Comparison of ENCODE assay signal across 8 mouse cellular contexts in genomic region chr8:111056691-111057293, GRCm38 (mm10). TPM values are rescaled to one million over a fixed set of nuclear protein-coding genes. Genes with fewer than 3 reads are reported as not detected.
DNase-seq lines count a peak whose midpoint lies in the region; ATAC-seq and TF ChIP-seq lines count a peak whose summit lies in the region.

No protein-coding gene starts in this region.

- under 1% methylated on average over 60 of the region's 63 CpGs for WGBS in embryonic facial prominence, embryonic 11.5 days
- under 1% methylated on average over 56 of the region's 63 CpGs for WGBS in heart, embryonic 15.5 days
- under 1% methylated on average over 59 of the region's 63 CpGs for WGBS in lung, embryonic 14.5 days

- H3K36me3 ChIP-seq in embryonic facial prominence, embryonic 11.5 days (replicated peaks; ENCODE audit: control insufficient read depth, insufficient read depth, low read depth, low read length): peaks cover 15% of the 10 kb centered on the region
- peaks cover 36% of the 10 kb centered on the region for H3K36me3 ChIP-seq in heart, embryonic 15.5 days
- H3K36me3 ChIP-seq in lung, embryonic 14.5 days (ENCODE audit: insufficient read depth): peaks cover 54% of the 10 kb centered on the region

- TF ChIP-seq CTCF in lung, embryonic 14.5 days (IDR thresholded peaks at IDR 0.05; ENCODE audit: low read depth): no peak

- no peaks in the 10 kb centered on the region for H3K4me1 ChIP-seq in embryonic facial prominence, embryonic 11.5 days (ENCODE audit: control insufficient read depth, insufficient read depth, low read length)
- peaks cover 27% of the 10 kb centered on the region for H3K4me1 ChIP-seq in heart, embryonic 15.5 days (replicated peaks)
- no peaks in the 10 kb centered on the region; the same call in 1 of the 2 replicates for H3K4me1 ChIP-seq in lung, embryonic 14.5 days (ENCODE audit: insufficient read depth)

- H3K9me3 ChIP-seq in embryonic facial prominence, embryonic 11.5 days (replicated peaks; ENCODE audit: control insufficient read depth, low read length): no peaks in the 10 kb centered on the region
- H3K9me3 ChIP-seq in heart, embryonic 15.5 days (replicated peaks): no peaks in the 10 kb centered on the region
- H3K9me3 ChIP-seq in lung, embryonic 14.5 days (ENCODE audit: low read depth, low read length): no peaks in the 10 kb centered on the region

- peak overlapping the region; percentile 76 for H3K4me2 ChIP-seq in embryonic facial prominence, embryonic 11.5 days (ENCODE audit: low read depth, low read length)
- H3K4me2 ChIP-seq in heart, embryonic 15.5 days: peak overlapping the region; percentile 90
- peak overlapping the region; percentile 94 for H3K4me2 ChIP-seq in lung, embryonic 14.5 days

- H3K27ac ChIP-seq in embryonic facial prominence, embryonic 11.5 days (replicated peaks; ENCODE audit: low read depth, low read length): peak overlapping the region; percentile 66
- H3K27ac ChIP-seq in heart, embryonic 15.5 days: peak overlapping the region; percentile 87
- peak overlapping the region; percentile 86 for H3K27ac ChIP-seq in lung, embryonic 14.5 days (ENCODE audit: low read depth)

- peak overlapping the region; percentile 90 for H3K4me3 ChIP-seq in embryonic facial prominence, embryonic 11.5 days (ENCODE audit: low read depth, low read length)
- peak overlapping the region; percentile 92 for H3K4me3 ChIP-seq in heart, embryonic 15.5 days
- peak overlapping the region; percentile 94 for H3K4me3 ChIP-seq in lung, embryonic 14.5 days (ENCODE audit: low read depth, low read length)

- DNase-seq in frontal cortex, adult 2 months (ENCODE audit: extremely low spot score in 1 of 2, low spot score in 1 of 2): no peak
- peak; percentile 49 for DNase-seq in embryonic facial prominence, embryonic 11.5 days (ENCODE audit: low spot score)
- peak; percentile 72 for DNase-seq in kidney, postnatal 10 days
- peak; percentile 46 for DNase-seq in lung, embryonic 14.5 days
- peak; percentile 31 to 42 for DNase-seq in right cerebral cortex, adult 2 months (ENCODE audit: low spot score in 2 of 2)

- ATAC-seq in frontal cortex, adult (ENCODE audit: low TSS enrichment): peak; percentile 69
- peak; percentile 47 for ATAC-seq in activated CD4-positive, CD25-positive, alpha-beta regulatory T cell, adult 4 months
- ATAC-seq in embryonic facial prominence, embryonic 11.5 days (replicated peaks; ENCODE audit: insufficient number of reproducible peaks, low FRiP score, low TSS enrichment, low read depth): peak; percentile 13
- ATAC-seq in heart, embryonic 15.5 days (replicated peaks; ENCODE audit: insufficient number of reproducible peaks, insufficient read depth, low FRiP score, low read depth): peak; percentile 71
- peak; percentile 72 for ATAC-seq in lung, embryonic 14.5 days (ENCODE audit: insufficient read depth)

- peak overlapping the region; percentile 94 for H3K9ac ChIP-seq in embryonic facial prominence, embryonic 11.5 days (replicated peaks; ENCODE audit: low read length)
- peak overlapping the region; percentile 74 for H3K9ac ChIP-seq in heart, embryonic 15.5 days
- H3K9ac ChIP-seq in lung, embryonic 14.5 days: peak overlapping the region; percentile 89

- no peaks in the 10 kb centered on the region for H3K27me3 ChIP-seq in embryonic facial prominence, embryonic 11.5 days (ENCODE audit: control insufficient read depth, insufficient read depth, low read length)
- H3K27me3 ChIP-seq in heart, embryonic 15.5 days: no peaks in the 10 kb centered on the region
- H3K27me3 ChIP-seq in lung, embryonic 14.5 days (ENCODE audit: insufficient read depth, low read length): no peaks in the 10 kb centered on the region

RNA-seq across cellular contexts. Expression of gene Exosc6, which starts 0.7 kb away (rescaled TPM):
- not detected in 2 replicates for polyA plus RNA-seq in frontal cortex, adult 2 months (2012; rRNA removed)
- not detected for polyA plus RNA-seq in activated CD4-positive, CD25-positive, alpha-beta regulatory T cell, adult 4 months (2017; shearing (Covaris generic))
- polyA plus RNA-seq in embryonic facial prominence, embryonic 11.5 days (2014; fragmentation: Nextera tagmentation; extraction: Ambion mirVana): 31.2 and 39.6 TPM in 2 replicates
- 4.1 and 11.9 TPM in 2 replicates for polyA plus RNA-seq in heart, embryonic 15.5 days (2015; fragmentation: Nextera tagmentation; extraction: Ambion mirVana)
- 24.0 and 27.8 TPM in 2 replicates for polyA plus RNA-seq in lung, embryonic 14.5 days (2014; fragmentation: Nextera tagmentation; extraction: Ambion mirVana)

RNA-seq across cellular contexts. Expression of gene Aars, which starts 23.8 kb away (rescaled TPM):
- 65.7 and 70.7 TPM in 2 replicates for polyA plus RNA-seq in frontal cortex, adult 2 months (2012; rRNA removed)
- polyA plus RNA-seq in activated CD4-positive, CD25-positive, alpha-beta regulatory T cell, adult 4 months (2017; shearing (Covaris generic)): 10 to 100 TPM; 14.0 to 20.3 TPM
- polyA plus RNA-seq in embryonic facial prominence, embryonic 11.5 days (2014; fragmentation: Nextera tagmentation; extraction: Ambion mirVana): 60.9 and 68.6 TPM in 2 replicates
- polyA plus RNA-seq in heart, embryonic 15.5 days (2015; fragmentation: Nextera tagmentation; extraction: Ambion mirVana): 28.5 and 37.9 TPM in 2 replicates
- polyA plus RNA-seq in lung, embryonic 14.5 days (2014; fragmentation: Nextera tagmentation; extraction: Ambion mirVana): 66.1 and 66.9 TPM in 2 replicates

RNA-seq across cellular contexts. Expression of gene Ddx19b, which starts 25.2 kb away (rescaled TPM):
- polyA plus RNA-seq in frontal cortex, adult 2 months (2012; rRNA removed): 14.2 TPM in 2 replicates
- polyA plus RNA-seq in activated CD4-positive, CD25-positive, alpha-beta regulatory T cell, adult 4 months (2017; shearing (Covaris generic)): 1 to 10 TPM; 6.5 to 8.2 TPM
- polyA plus RNA-seq in embryonic facial prominence, embryonic 11.5 days (2014; fragmentation: Nextera tagmentation; extraction: Ambion mirVana): 4.5 and 6.5 TPM in 2 replicates
- polyA plus RNA-seq in heart, embryonic 15.5 days (2015; fragmentation: Nextera tagmentation; extraction: Ambion mirVana): 3.3 and 4.1 TPM in 2 replicates
- polyA plus RNA-seq in lung, embryonic 14.5 days (2014; fragmentation: Nextera tagmentation; extraction: Ambion mirVana): 7.2 and 7.8 TPM in 2 replicates

RNA-seq across cellular contexts. Expression of gene Clec18a, which starts 35.4 kb away (rescaled TPM):
- 4.1 and 4.4 TPM in 2 replicates for polyA plus RNA-seq in frontal cortex, adult 2 months (2012; rRNA removed)
- polyA plus RNA-seq in activated CD4-positive, CD25-positive, alpha-beta regulatory T cell, adult 4 months (2017; shearing (Covaris generic)): not detected
- polyA plus RNA-seq in embryonic facial prominence, embryonic 11.5 days (2014; fragmentation: Nextera tagmentation; extraction: Ambion mirVana): 2.2 and 5.5 TPM in 2 replicates
- polyA plus RNA-seq in heart, embryonic 15.5 days (2015; fragmentation: Nextera tagmentation; extraction: Ambion mirVana): not detected in 2 replicates
- polyA plus RNA-seq in lung, embryonic 14.5 days (2014; fragmentation: Nextera tagmentation; extraction: Ambion mirVana): not detected in 2 replicates

RNA-seq across cellular contexts. Expression of gene Pdpr, which starts 37.6 kb away (rescaled TPM):
- 12.9 and 15.8 TPM in 2 replicates for polyA plus RNA-seq in frontal cortex, adult 2 months (2012; rRNA removed)
- polyA plus RNA-seq in activated CD4-positive, CD25-positive, alpha-beta regulatory T cell, adult 4 months (2017; shearing (Covaris generic)): 1 to 10 TPM; 8.0 to 8.6 TPM
- 5.5 and 5.6 TPM in 2 replicates for polyA plus RNA-seq in embryonic facial prominence, embryonic 11.5 days (2014; fragmentation: Nextera tagmentation; extraction: Ambion mirVana)
- 10.2 and 11.9 TPM in 2 replicates for polyA plus RNA-seq in heart, embryonic 15.5 days (2015; fragmentation: Nextera tagmentation; extraction: Ambion mirVana)
- polyA plus RNA-seq in lung, embryonic 14.5 days (2014; fragmentation: Nextera tagmentation; extraction: Ambion mirVana): 7.1 and 9.1 TPM in 2 replicates

Comparison
In these comparisons a context has a peak if more than half of its experiments do, and no peak if none do; other contexts are left out.
1. ATAC-seq: peak in every context shown above with its lines; median percentile 72 in lung, embryonic 14.5 days; 71 in heart, embryonic 15.5 days; 69 in frontal cortex, adult; 47 in activated CD4-positive, CD25-positive, alpha-beta regulatory T cell, adult 4 months; 13 in embryonic facial prominence, embryonic 11.5 days.
2. DNase-seq: peak in embryonic facial prominence, embryonic 11.5 days (single experiment), kidney, postnatal 10 days (single experiment), lung, embryonic 14.5 days (single experiment) and right cerebral cortex, adult 2 months (2 of 2); none in frontal cortex, adult 2 months (0 of 2).
3. Peak in every context shown above with its lines, with median percentiles within 50 percentile points of each other: H3K27ac ChIP-seq, H3K4me2 ChIP-seq, H3K4me3 ChIP-seq and H3K9ac ChIP-seq.